Mouse (Mus musculus) heart, embryonic 14.5 days (tissue): ENCODE data around the gene Rcan1. TPM values are rescaled to one million over a fixed set of nuclear protein-coding genes. Genes with fewer than 3 reads are reported as not detected.
A peak's percentile ranks its signal among the peaks of the same experiment; 100 is the strongest.

ENCODE experiments used
- ATAC-seq: fragments of 200-750 bp; cut with Nextera tagmentation; 2 replicates; pipeline ENCODE4 v1.8.0; 2017; ENCODE audit warnings: low read depth, moderate TSS enrichment; ENCODE audit not compliant: insufficient number of reproducible peaks, insufficient read depth, low FRiP score
- H3K27ac ChIP-seq, 2 experiments: fragments of 200-500 bp in 1 of 2; fragments of 300-500 bp in 1 of 2; sonication (generic) in 1 of 2; replicated peaks in 1 of 2; 2 replicates each; pipeline ENCODE4 v1.5.1; 2012 to 2014; ENCODE audit warnings: low read depth in 2 of 2, low read length in 2 of 2, control low read depth in 1 of 2, mild to moderate bottlenecking in 1 of 2, mixed read lengths in 1 of 2; ENCODE audit not compliant: control insufficient read depth in 1 of 2, insufficient read depth in 1 of 2
- H3K27me3 ChIP-seq: fragments of 300-500 bp; sonication (generic); 2 replicates; pipeline ENCODE4 v1.6.1; 2014; ENCODE audit warnings: mild to moderate bottlenecking, low read length, control low read depth; ENCODE audit not compliant: control insufficient read depth, insufficient read depth
- H3K36me3 ChIP-seq: fragments of 300-500 bp; sonication (generic); 2 replicates; pipeline ENCODE4 v1.6.1; 2014; ENCODE audit warnings: mild to moderate bottlenecking, control low read depth, low read length, mixed read lengths; ENCODE audit not compliant: control insufficient read depth, insufficient read depth
- H3K4me1 ChIP-seq, 2 experiments: fragments of 200-500 bp in 1 of 2; fragments of 300-500 bp in 1 of 2; sonication (generic) in 1 of 2; 2 replicates each; pipeline ENCODE4 v1.6.1; 2012 to 2014; ENCODE audit warnings: low read length in 2 of 2, control low read depth in 1 of 2, mixed read lengths in 1 of 2; ENCODE audit not compliant: control insufficient read depth in 2 of 2, insufficient read depth in 2 of 2
- H3K4me2 ChIP-seq: fragments of 300-500 bp; sonication (generic); 2 replicates; pipeline ENCODE4 v1.6.1; 2014; ENCODE audit warnings: mild to moderate bottlenecking, low read length
- H3K4me3 ChIP-seq, 2 experiments: fragments of 200-500 bp in 1 of 2; fragments of 300-500 bp in 1 of 2; sonication (generic) in 1 of 2; 2 replicates each; pipeline ENCODE4 v1.5.1; 2012 to 2014; ENCODE audit warnings: low read length in 2 of 2, mild to moderate bottlenecking in 2 of 2, control low read depth in 1 of 2, low read depth in 1 of 2, moderate library complexity in 1 of 2; ENCODE audit not compliant: control insufficient read depth in 1 of 2, insufficient read depth in 1 of 2
- H3K9ac ChIP-seq: fragments of 300-500 bp; sonication (generic); 2 replicates; pipeline ENCODE4 v1.6.1; 2014; ENCODE audit warnings: mild to moderate bottlenecking, low read length
- H3K9me3 ChIP-seq: fragments of 300-500 bp; sonication (generic); 2 replicates; pipeline ENCODE4 v1.6.1; 2016; ENCODE audit warnings: low read length, control low read depth; ENCODE audit not compliant: control insufficient read depth
- WGBS: fragments of 180-500 bp; shearing (Covaris S2); extraction: QIAGEN DNeasy Blood & Tissue Kit; methylation state at CpG from one replicate; pipeline ENCODE4 v1.1.7; 2014; 5-methylcytosine and 5-hydroxymethylcytosine counted together
- polyA plus RNA-seq: library from polyadenylated mRNA; unstranded; fragments of >200 nt; fragmentation: Nextera tagmentation; extraction: Ambion mirVana; gene quantifications from 2 replicates; pipeline ENCODE4 v1.2.1, GENCODE M21; 2014

Gene Rcan1
- polyA plus RNA-seq, 1 experiment from 2014 or later = 105 TPM

DNA sequence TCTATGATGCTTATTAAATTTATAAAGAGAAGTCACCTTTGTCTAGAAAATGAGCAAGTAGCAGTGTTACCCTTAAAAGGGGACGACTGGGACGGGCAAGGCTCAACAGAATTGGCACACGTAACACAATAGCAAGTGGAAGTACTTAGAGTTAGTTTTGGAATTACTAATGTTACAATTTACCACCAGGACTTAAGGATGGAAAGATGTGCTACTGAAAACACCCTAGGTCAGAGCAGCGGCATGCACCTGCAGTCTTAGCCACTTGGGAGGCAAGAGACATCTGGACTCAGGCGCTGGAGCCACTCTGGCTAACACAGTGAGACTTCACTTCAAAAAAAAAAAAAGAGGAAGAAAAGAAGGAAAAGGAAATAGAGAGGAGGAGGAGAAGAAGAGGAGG is 14.7 kb downstream of the Rcan1 start:
- H3K4me3 ChIP-seq = no peak overlapping the region
- H3K4me2 ChIP-seq = no peak overlapping the region
- peaks cover 18 to 21% of the 10 kb centered on the region in 2 experiments for H3K4me1 ChIP-seq
- no peak overlapping the region for H3K27ac ChIP-seq
- no peaks in the 10 kb centered on the region; the same call in 1 of the 2 replicates for H3K27me3 ChIP-seq
- H3K36me3 ChIP-seq = peaks cover 4% of the 10 kb centered on the region; the same call in 1 of the 2 replicates
- H3K9ac ChIP-seq = no peak overlapping the region
- H3K9me3 ChIP-seq = no peaks in the 10 kb centered on the region
- WGBS = 91% methylated on average over 5 of the region's 5 CpGs
- no peak for ATAC-seq

DNA sequence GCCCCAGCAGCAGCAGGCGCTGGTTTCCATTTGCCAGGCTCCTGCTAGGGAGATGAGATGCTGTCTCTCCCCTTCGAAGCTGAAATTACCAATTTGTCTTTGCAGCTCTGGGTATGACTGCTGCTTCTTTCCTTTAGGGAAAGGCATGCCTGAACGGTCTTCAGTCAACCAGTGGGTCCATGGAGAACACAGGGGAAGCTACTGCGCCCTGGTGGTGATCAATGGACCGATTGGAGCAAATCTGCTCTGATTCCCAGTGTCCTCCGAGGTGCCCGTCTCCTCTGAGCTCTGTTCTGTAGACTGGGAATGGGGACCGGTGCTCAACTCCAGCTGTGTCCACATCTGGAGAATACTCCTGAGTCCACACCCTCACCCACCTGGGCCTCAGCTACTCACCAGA is 15.2 kb downstream of the Rcan1 start:
- Histone ChIP-seq H3K9me3 (no peaks in the 10 kb centered on the region), H3K4me3 (no peak overlapping the region), H3K9ac (no peak overlapping the region), H3K4me1 (peaks cover 19 to 24% of the 10 kb centered on the region in 2 experiments), H3K36me3 (peaks cover 8% of the 10 kb centered on the region; the same call in 1 of the 2 replicates), H3K4me2 (no peak overlapping the region), H3K27me3 (no peaks in the 10 kb centered on the region; the same call in 1 of the 2 replicates), H3K27ac (no peak overlapping the region)
- ATAC-seq = no peak
- WGBS = 75% methylated on average over 8 of the region's 8 CpGs

GRCm38 (mm10) chr16:92454495-92454894 is 16.2 kb downstream of the Rcan1 start:
- WGBS = 88% methylated on average over 18 of the region's 18 CpGs
- Histone ChIP-seq H3K4me2 (no peak overlapping the region), H3K36me3 (peaks cover 15% of the 10 kb centered on the region; the same call in 1 of the 2 replicates), H3K4me3 (no peak overlapping the region), H3K9me3 (no peaks in the 10 kb centered on the region), H3K27me3 (peaks cover 8% of the 10 kb centered on the region; the same call in 1 of the 2 replicates), H3K9ac (no peak overlapping the region), H3K27ac (no peak overlapping the region), H3K4me1 (peaks cover 19 to 24% of the 10 kb centered on the region in 2 experiments)
- ATAC-seq = no peak

DNA sequence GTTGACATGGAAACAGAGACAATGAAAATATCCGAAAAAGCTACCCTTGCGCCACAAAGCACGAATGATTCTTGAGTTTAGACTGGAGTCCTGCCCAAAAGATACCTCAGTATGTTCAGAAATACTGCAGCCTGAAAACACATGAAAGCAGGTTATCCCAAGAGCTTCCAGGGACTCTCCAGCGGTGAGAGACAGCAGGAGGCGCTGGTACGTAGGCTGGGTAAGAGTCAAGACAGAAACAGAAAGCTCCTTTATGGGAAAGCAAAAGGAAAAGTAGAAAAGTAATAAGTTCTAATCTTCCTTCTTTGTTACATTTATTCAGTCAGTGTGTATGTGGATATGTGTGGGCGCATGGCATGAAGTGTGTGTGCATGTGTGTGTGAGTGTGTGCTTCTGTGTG is 16.7 kb downstream of the Rcan1 start:
- Histone ChIP-seq H3K4me1 (peaks cover 19 to 24% of the 10 kb centered on the region in 2 experiments), H3K4me3 (no peak overlapping the region), H3K4me2 (no peak overlapping the region), H3K36me3 (peaks cover 19% of the 10 kb centered on the region), H3K9ac (no peak overlapping the region), H3K9me3 (no peaks in the 10 kb centered on the region), H3K27ac (no peak overlapping the region), H3K27me3 (peaks cover 12% of the 10 kb centered on the region; the same call in 1 of the 2 replicates)
- 89% methylated on average over 7 of the region's 7 CpGs for WGBS
- ATAC-seq = no peak

- Histone ChIP-seq H3K27ac (no peak overlapping the region), H3K36me3 (peaks cover 24% of the 10 kb centered on the region), H3K4me2 (no peak overlapping the region), H3K4me3 (no peak overlapping the region), H3K9me3 (no peaks in the 10 kb centered on the region), H3K9ac (no peak overlapping the region), H3K27me3 (peaks cover 12% of the 10 kb centered on the region; the same call in 1 of the 2 replicates), H3K4me1 (peaks cover 19 to 23% of the 10 kb centered on the region in 2 experiments)
- WGBS = 69% methylated on average over 8 of the region's 8 CpGs
- ATAC-seq = no peak
These were observed 18.1 kb downstream of the Rcan1 start for GRCm38 (mm10) chr16:92452609-92453008.

GRCm38 (mm10) chr16:92451516-92452072 is 19.1 kb downstream of the Rcan1 start:
- H3K27me3 ChIP-seq = peaks cover 12% of the 10 kb centered on the region; the same call in 1 of the 2 replicates
- H3K36me3 ChIP-seq = peaks cover 24% of the 10 kb centered on the region
- no peaks in the 10 kb centered on the region for H3K9me3 ChIP-seq
- H3K4me2 ChIP-seq = no peak overlapping the region
- WGBS = 25% methylated on average over 17 of the region's 17 CpGs
- peak overlapping the region; percentile 34; the same call in 1 of the 2 replicates for H3K9ac ChIP-seq
- H3K4me3 ChIP-seq = no peak overlapping the region
- peak overlapping the region; percentile 60 to 68 for H3K27ac ChIP-seq
- peaks cover 14 to 18% of the 10 kb centered on the region in 2 experiments for H3K4me1 ChIP-seq
- peak; percentile 78 for ATAC-seq

- ATAC-seq = no peak
- H3K9ac ChIP-seq = no peak overlapping the region
- H3K9me3 ChIP-seq = no peaks in the 10 kb centered on the region
- H3K36me3 ChIP-seq = peaks cover 24% of the 10 kb centered on the region
- peaks cover 14 to 23% of the 10 kb centered on the region in 2 experiments for H3K4me1 ChIP-seq
- 96% methylated on average over 8 of the region's 8 CpGs for WGBS
- H3K27me3 ChIP-seq = peaks cover 12% of the 10 kb centered on the region; the same call in 1 of the 2 replicates
- no peak overlapping the region for H3K27ac ChIP-seq
- no peak overlapping the region for H3K4me3 ChIP-seq
- no peak overlapping the region for H3K4me2 ChIP-seq
These were observed 20.3 kb downstream of the Rcan1 start for GRCm38 (mm10) chr16:92450331-92450730.
